Comparison of ENCODE assay signal across 9 mouse cellular contexts in genomic region chr9:67573683-67573979, GRCm38 (mm10). TPM values are rescaled to one million over a fixed set of nuclear protein-coding genes. Genes with fewer than 3 reads are reported as not detected.
DNase-seq lines count a peak whose midpoint lies in the region; ATAC-seq and TF ChIP-seq lines count a peak whose summit lies in the region.
"Had no signal": no experiment of that assay in that cellular context is flagged by ENCODE, and none has a peak within 500 bp of the region (broad histone marks: within the 10 kb centered on the region; RNA-seq: fewer than 3 reads in every experiment).

No protein-coding gene starts in this region.

- no peak for TF ChIP-seq CTCF in lung, postnatal 0 days (IDR thresholded peaks at IDR 0.05)

- no peaks in the 10 kb centered on the region for H3K27me3 ChIP-seq in lung, postnatal 0 days (replicated peaks; ENCODE audit: insufficient read depth, low read length)
- no peaks in the 10 kb centered on the region for H3K27me3 ChIP-seq in hindbrain, embryonic 11.5 days (ENCODE audit: control insufficient read depth, insufficient read depth, low read length)
- no peaks in the 10 kb centered on the region for H3K27me3 ChIP-seq in neural tube, embryonic 13.5 days

- H3K27ac ChIP-seq in lung, postnatal 0 days (ENCODE audit: low read length): no peak overlapping the region
- 0 out of 2 replicates have a peak overlapping the region, but pooled peaks have one; percentile 27 for H3K27ac ChIP-seq in hindbrain, embryonic 11.5 days (ENCODE audit: low read depth, low read length)
- H3K27ac ChIP-seq in neural tube, embryonic 13.5 days (replicated peaks): peak overlapping the region; percentile 59

- no peak overlapping the region for H3K4me2 ChIP-seq in lung, postnatal 0 days (replicated peaks; ENCODE audit: low read depth, low read length)
- H3K4me2 ChIP-seq in hindbrain, embryonic 11.5 days (replicated peaks; ENCODE audit: low read depth, low read length): no peak overlapping the region
- H3K4me2 ChIP-seq in neural tube, embryonic 13.5 days: peak overlapping the region; percentile 27; the same call in 1 of the 2 replicates

- no peaks in the 10 kb centered on the region for H3K4me1 ChIP-seq in lung, postnatal 0 days (ENCODE audit: insufficient read depth, low read depth, low read length)
- H3K4me1 ChIP-seq in hindbrain, embryonic 11.5 days (replicated peaks; ENCODE audit: control insufficient read depth, insufficient read depth, low read length): no peaks in the 10 kb centered on the region
- peaks cover 31% of the 10 kb centered on the region for H3K4me1 ChIP-seq in neural tube, embryonic 13.5 days (replicated peaks)

- no peaks in the 10 kb centered on the region for H3K9me3 ChIP-seq in lung, postnatal 0 days (ENCODE audit: low read length)
- H3K9me3 ChIP-seq in hindbrain, embryonic 11.5 days (ENCODE audit: control insufficient read depth, low read length): no peaks in the 10 kb centered on the region
- H3K9me3 ChIP-seq in neural tube, embryonic 13.5 days: no peaks in the 10 kb centered on the region

- H3K36me3 ChIP-seq in lung, postnatal 0 days (ENCODE audit: insufficient read depth, low read length): no peaks in the 10 kb centered on the region
- no peaks in the 10 kb centered on the region for H3K36me3 ChIP-seq in hindbrain, embryonic 11.5 days (ENCODE audit: control insufficient read depth, insufficient read depth, low read length)
- no peaks in the 10 kb centered on the region for H3K36me3 ChIP-seq in neural tube, embryonic 13.5 days

- TF ChIP-seq EP300 in lung, postnatal 0 days (IDR thresholded peaks at IDR 0.05): no peak

- ATAC-seq in lung, postnatal 0 days: no peak
- no peak for ATAC-seq in hindbrain, embryonic 11.5 days (ENCODE audit: low FRiP score)
- ATAC-seq in neural tube, embryonic 13.5 days (ENCODE audit: low read depth): no peak

- 44% methylated on average over 3 of the region's 3 CpGs for WGBS in lung, postnatal 0 days
- 48% methylated on average over 3 of the region's 3 CpGs for whole genome bisulfite sequencing in hindbrain, embryonic 11.5 days
- WGBS in neural tube, embryonic 13.5 days: 37% methylated on average over 3 of the region's 3 CpGs

- peak; percentile 27 for DNase-seq in embryo, embryonic 10 days (ENCODE audit: low spot score)
- DNase-seq in embryo, embryonic 9.5 days (ENCODE audit: extremely low spot score): no peak
- DNase-seq in lung, postnatal 0 days (ENCODE audit: low spot score): peak; percentile 11
- no peak for DNase-seq in lung, postnatal 4 days
- DNase-seq in hindbrain, embryonic 11.5 days (ENCODE audit: low spot score): peak; percentile 9
- no peak for DNase-seq in ovary, postnatal 36 days (ENCODE audit: low spot score)
- no peak for DNase-seq in adrenal gland, adult 18-20 months (ENCODE audit: low spot score in 2 of 2)
- DNase-seq: kidney, adult 9 months had no signal

- no peak overlapping the region for H3K4me3 ChIP-seq in lung, postnatal 0 days (ENCODE audit: low read depth, low read length)
- no peak overlapping the region for H3K4me3 ChIP-seq in hindbrain, embryonic 11.5 days (ENCODE audit: low read depth, low read length)
- no peak overlapping the region for H3K4me3 ChIP-seq in neural tube, embryonic 13.5 days

- no peak overlapping the region for H3K9ac ChIP-seq in lung, postnatal 0 days (replicated peaks; ENCODE audit: low read depth)
- H3K9ac ChIP-seq in hindbrain, embryonic 11.5 days (ENCODE audit: low read depth, low read length): no peak overlapping the region
- H3K9ac ChIP-seq in neural tube, embryonic 13.5 days: no peak overlapping the region

RNA-seq across cellular contexts. Expression of gene Tln2, which starts 14.1 kb away (rescaled TPM):
- polyA plus RNA-seq in lung, postnatal 0 days (2015; fragmentation: Nextera tagmentation; extraction: Ambion mirVana): 9.9 and 11.5 TPM in 2 replicates
- polyA plus RNA-seq in hindbrain, embryonic 11.5 days (2014; fragmentation: Nextera tagmentation; extraction: Ambion mirVana): 15.9 and 22.6 TPM in 2 replicates
- polyA plus RNA-seq in neural tube, embryonic 13.5 days (2015; fragmentation: Nextera tagmentation; extraction: Ambion mirVana): 34.7 and 43.5 TPM in 2 replicates
- 10 to 100 TPM; 24.6 to 27.5 TPM for total RNA-seq in adrenal gland, adult 18-20 months (2021)

Comparison
In these comparisons a context has a peak if more than half of its experiments do, and no peak if none do; other contexts are left out.
1. DNase-seq: peak in embryo, embryonic 10 days (single experiment), lung, postnatal 0 days (single experiment) and hindbrain, embryonic 11.5 days (single experiment); none in embryo, embryonic 9.5 days (single experiment), lung, postnatal 4 days (0 of 2), ovary, postnatal 36 days (single experiment) and adrenal gland, adult 18-20 months (0 of 2).